Mouse (Mus musculus): ENCODE data around the gene Gm10382.

- TF ChIP-seq GATA1 (IDR thresholded peaks at IDR 0.05; ENCODE audit: borderline replicate concordance, low read length) (no peak), FLI1 (IDR thresholded peaks at IDR 0.05; ENCODE audit: low read length) (no peak)
Measured at GRCm38 (mm10) chr5:125411972-125412530, 22.9 kb downstream of the Gm10382 start.
